Mouse (Mus musculus): Measurements from ENCODE around the gene H13. TPM values are rescaled to one million over a fixed set of nuclear protein-coding genes. Genes with fewer than 3 reads are reported as not detected.

The H13 gene
- polyA plus RNA-seq, 1 experiment from 2014 or later = 118 TPM

- H3K9me3 ChIP-seq (replicated peaks) = no peaks in the 10 kb centered on the region
- no peak for DNase-seq (ENCODE audit: low spot score)
- peaks cover 47% of the 10 kb centered on the region for H3K4me1 ChIP-seq
- no peaks in the 10 kb centered on the region for H3K27me3 ChIP-seq (ENCODE audit: low read depth, poor library complexity, severe bottlenecking)
- no peak overlapping the region for H3K4me3 ChIP-seq
- peaks cover 43% of the 10 kb centered on the region for H3K36me3 ChIP-seq
- WGBS = 94% methylated on average over 5 of the region's 5 CpGs
- peak overlapping the region; percentile 94; the same call in 1 of the 2 replicates for H3K27ac ChIP-seq
Observed at GRCm38 (mm10) chr2:152709066-152709465, 39.8 kb downstream of the H13 start.

GRCm38 (mm10) chr2:152716241-152716772 is 47.0 kb downstream of the H13 start:
- H3K36me3 ChIP-seq = no peaks in the 10 kb centered on the region
- H3K27me3 ChIP-seq (ENCODE audit: low read depth, poor library complexity, severe bottlenecking) = no peaks in the 10 kb centered on the region
- DNase-seq (ENCODE audit: low spot score) = no peak
- H3K4me3 ChIP-seq = no peak overlapping the region
- H3K9me3 ChIP-seq (replicated peaks) = no peaks in the 10 kb centered on the region
- peak overlapping the region; percentile 46; the same call in 1 of the 2 replicates for H3K27ac ChIP-seq
- 82% methylated on average over 6 of the region's 6 CpGs for WGBS
- peaks cover 12% of the 10 kb centered on the region for H3K4me1 ChIP-seq

GRCm38 (mm10) chr2:152717652-152718051 is 48.4 kb downstream of the H13 start:
- no peaks in the 10 kb centered on the region for H3K27me3 ChIP-seq (ENCODE audit: low read depth, poor library complexity, severe bottlenecking)
- 69% methylated on average over 11 of the region's 11 CpGs for WGBS
- peak overlapping the region; percentile 72 for H3K27ac ChIP-seq
- H3K4me1 ChIP-seq = peaks cover 12% of the 10 kb centered on the region
- no peak overlapping the region for H3K4me3 ChIP-seq
- DNase-seq (ENCODE audit: low spot score) = no peak
- H3K9me3 ChIP-seq (replicated peaks) = no peaks in the 10 kb centered on the region
- no peaks in the 10 kb centered on the region for H3K36me3 ChIP-seq

- Histone ChIP-seq H3K4me3 (no peak overlapping the region), H3K27ac (peak overlapping the region; percentile 72), H3K9me3 (replicated peaks) (no peaks in the 10 kb centered on the region), H3K4me1 (peaks cover 12% of the 10 kb centered on the region), H3K27me3 (ENCODE audit: low read depth, poor library complexity, severe bottlenecking) (no peaks in the 10 kb centered on the region), H3K36me3 (no peaks in the 10 kb centered on the region)
- DNase-seq (ENCODE audit: low spot score) = no peak
- WGBS = 32% methylated on average over 6 of the region's 6 CpGs
Observed at GRCm38 (mm10) chr2:152718076-152718475, 48.8 kb downstream of the H13 start.

GRCm38 (mm10) chr2:152723651-152724331 is 54.5 kb downstream of the H13 start:
- peak overlapping the region; percentile 52 for H3K4me3 ChIP-seq
- no peaks in the 10 kb centered on the region for H3K9me3 ChIP-seq (replicated peaks)
- 3% methylated on average over 37 of the region's 37 CpGs for WGBS
- peaks cover 53% of the 10 kb centered on the region for H3K4me1 ChIP-seq
- H3K27ac ChIP-seq = peak overlapping the region; percentile 91
- H3K27me3 ChIP-seq (ENCODE audit: low read depth, poor library complexity, severe bottlenecking) = no peaks in the 10 kb centered on the region
- peak; percentile 68 for DNase-seq (ENCODE audit: low spot score)
- H3K36me3 ChIP-seq = no peaks in the 10 kb centered on the region

- H3K36me3 ChIP-seq = no peaks in the 10 kb centered on the region
- no peak for DNase-seq (ENCODE audit: low spot score)
- H3K27ac ChIP-seq = peak overlapping the region; percentile 91
- H3K9me3 ChIP-seq (replicated peaks) = no peaks in the 10 kb centered on the region
- peak overlapping the region; percentile 52 for H3K4me3 ChIP-seq
- H3K27me3 ChIP-seq (ENCODE audit: low read depth, poor library complexity, severe bottlenecking) = no peaks in the 10 kb centered on the region
- peaks cover 58% of the 10 kb centered on the region for H3K4me1 ChIP-seq
- 57% methylated on average over 3 of the region's 3 CpGs for WGBS
Observed at GRCm38 (mm10) chr2:152724332-152724723, 55.1 kb downstream of the H13 start.

GRCm38 (mm10) chr2:152725178-152725750 is 56.0 kb downstream of the H13 start:
- Histone ChIP-seq H3K36me3 (no peaks in the 10 kb centered on the region), H3K9me3 (replicated peaks) (no peaks in the 10 kb centered on the region), H3K27me3 (ENCODE audit: low read depth, poor library complexity, severe bottlenecking) (no peaks in the 10 kb centered on the region), H3K27ac (peak overlapping the region; percentile 77), H3K4me1 (peaks cover 67% of the 10 kb centered on the region), H3K4me3 (no peak overlapping the region)
- WGBS = 72% methylated on average over 15 of the region's 15 CpGs
- DNase-seq (ENCODE audit: low spot score) = no peak

- no peak for DNase-seq (ENCODE audit: low spot score)
- Histone ChIP-seq H3K27me3 (ENCODE audit: low read depth, poor library complexity, severe bottlenecking) (no peaks in the 10 kb centered on the region), H3K36me3 (no peaks in the 10 kb centered on the region), H3K27ac (peak overlapping the region; percentile 77), H3K4me3 (no peak overlapping the region), H3K4me1 (peaks cover 76% of the 10 kb centered on the region), H3K9me3 (replicated peaks) (no peaks in the 10 kb centered on the region)
- 58% methylated on average over 6 of the region's 6 CpGs for WGBS
Observed at GRCm38 (mm10) chr2:152726213-152726612, 57.0 kb downstream of the H13 start.

GRCm38 (mm10) chr2:152726751-152727335 is 57.6 kb downstream of the H13 start:
- no peaks in the 10 kb centered on the region for H3K9me3 ChIP-seq (replicated peaks)
- 74% methylated on average over 6 of the region's 6 CpGs for WGBS
- peak overlapping the region; percentile 88 for H3K27ac ChIP-seq
- no peak for DNase-seq (ENCODE audit: low spot score)
- no peak overlapping the region for H3K4me3 ChIP-seq
- H3K4me1 ChIP-seq = peaks cover 80% of the 10 kb centered on the region
- H3K27me3 ChIP-seq (ENCODE audit: low read depth, poor library complexity, severe bottlenecking) = no peaks in the 10 kb centered on the region
- no peaks in the 10 kb centered on the region for H3K36me3 ChIP-seq

GRCm38 (mm10) chr2:152727795-152728510 is 58.7 kb downstream of the H13 start:
- H3K36me3 ChIP-seq = no peaks in the 10 kb centered on the region
- H3K4me3 ChIP-seq = no peak overlapping the region
- no peaks in the 10 kb centered on the region for H3K27me3 ChIP-seq (ENCODE audit: low read depth, poor library complexity, severe bottlenecking)
- 89% methylated on average over 14 of the region's 14 CpGs for WGBS
- H3K27ac ChIP-seq = peak overlapping the region; percentile 88
- no peaks in the 10 kb centered on the region for H3K9me3 ChIP-seq (replicated peaks)
- H3K4me1 ChIP-seq = peaks cover 89% of the 10 kb centered on the region
- no peak for DNase-seq (ENCODE audit: low spot score)

GRCm38 (mm10) chr2:152728594-152728993 is 59.3 kb downstream of the H13 start:
- no peak overlapping the region for H3K4me3 ChIP-seq
- peak overlapping the region; percentile 88 for H3K27ac ChIP-seq
- no peak for DNase-seq (ENCODE audit: low spot score)
- H3K27me3 ChIP-seq (ENCODE audit: low read depth, poor library complexity, severe bottlenecking) = no peaks in the 10 kb centered on the region
- H3K4me1 ChIP-seq = peaks cover 93% of the 10 kb centered on the region
- H3K36me3 ChIP-seq = no peaks in the 10 kb centered on the region
- H3K9me3 ChIP-seq (replicated peaks) = no peaks in the 10 kb centered on the region
- WGBS = 80% methylated on average over 7 of the region's 7 CpGs

- H3K9me3 ChIP-seq (replicated peaks) = no peaks in the 10 kb centered on the region
- DNase-seq (ENCODE audit: low spot score) = no peak
- no peaks in the 10 kb centered on the region for H3K36me3 ChIP-seq
- no peaks in the 10 kb centered on the region for H3K27me3 ChIP-seq (ENCODE audit: low read depth, poor library complexity, severe bottlenecking)
- H3K27ac ChIP-seq = peak overlapping the region; percentile 88
- WGBS = 24% methylated on average over 8 of the region's 8 CpGs
- peak overlapping the region; percentile 28; the same call in 1 of the 2 replicates for H3K4me3 ChIP-seq
- H3K4me1 ChIP-seq = peaks cover 93% of the 10 kb centered on the region
Observed at GRCm38 (mm10) chr2:152729013-152729635, 59.9 kb downstream of the H13 start.
